Mouse (Mus musculus): ENCODE measurements around the gene Car9. TPM values are rescaled to one million over a fixed set of nuclear protein-coding genes. Genes with fewer than 3 reads are reported as not detected.
"Not testable (repeated sequence)": the region's sequence is repeated elsewhere in the genome, so short reads cannot be mapped to it uniquely, and the experiment has no call there.

Gene Car9
- total RNA-seq, 2 experiments from 2014 or later = 0.17 TPM

DNA sequence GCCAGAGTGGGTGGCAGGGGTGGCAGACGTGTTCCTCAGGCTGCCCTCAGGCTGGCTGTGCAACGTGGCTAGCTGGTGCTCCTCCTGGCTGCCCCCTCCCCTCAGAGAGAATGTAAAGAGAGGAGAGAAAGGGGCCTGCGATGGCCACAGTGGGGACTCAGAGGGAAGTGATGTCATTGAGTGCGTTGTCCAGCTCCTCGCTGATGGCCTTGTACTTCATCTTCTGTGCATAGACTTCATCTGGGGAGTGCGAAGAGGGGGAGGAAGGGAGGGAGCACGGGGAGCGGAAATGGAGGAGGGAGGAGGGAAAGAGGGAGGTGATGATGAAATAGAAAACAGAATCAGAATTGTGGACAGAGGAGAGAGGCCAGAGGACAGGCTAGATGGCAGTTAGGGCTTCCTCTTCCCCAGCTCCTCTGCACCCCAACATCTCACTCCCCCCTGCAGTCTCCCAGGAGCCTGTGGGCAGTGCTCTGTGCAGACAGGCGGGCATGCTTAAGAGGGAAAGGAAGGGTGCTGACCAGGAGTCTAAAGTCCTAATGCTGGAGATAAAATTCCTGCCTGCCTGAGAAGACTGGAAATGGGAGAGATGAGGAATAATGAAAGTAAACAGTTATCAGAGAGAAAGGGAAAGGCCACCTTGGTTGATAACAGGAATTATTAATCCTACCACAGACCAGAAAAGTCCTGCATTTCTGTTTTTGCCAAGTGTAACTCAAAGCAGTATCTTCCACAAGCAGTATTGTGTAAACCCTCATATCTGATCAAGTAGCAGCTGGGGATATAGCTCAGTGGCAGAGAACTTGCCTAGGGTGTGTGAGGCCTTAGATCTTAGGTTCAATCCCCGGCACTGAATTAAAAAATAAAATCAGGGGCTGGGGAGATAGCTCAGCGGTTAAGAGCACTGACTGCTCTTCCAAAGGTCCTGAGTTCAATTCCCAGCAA is 9.3 kb downstream of the Car9 start:
- DNase-seq = no peak
- intact Hi-C loops (cut with DNase I) = no loop called here

DNA sequence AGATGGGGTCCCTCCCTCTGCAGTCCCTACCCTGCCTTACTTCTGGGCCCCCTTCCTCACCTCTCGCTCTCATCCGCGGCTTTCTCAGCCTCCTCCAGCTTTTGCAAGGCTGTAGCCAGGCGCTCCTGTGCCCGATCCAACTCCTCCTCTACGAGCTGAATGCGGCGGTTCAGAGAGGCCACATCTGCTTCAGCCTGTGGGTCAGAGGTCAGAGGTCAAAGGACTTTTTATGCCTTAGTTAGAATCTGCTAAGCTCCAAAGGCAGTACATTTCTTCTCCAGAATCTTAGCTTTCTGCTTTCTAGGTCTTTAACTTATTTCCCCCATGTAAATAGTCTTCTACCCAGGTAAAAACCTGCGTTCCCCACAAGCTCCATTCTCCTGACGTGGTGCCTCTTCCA is 12.8 kb downstream of the Car9 start:
- intact Hi-C loops (cut with DNase I) = no loop called here
- no peak for DNase-seq

DNA sequence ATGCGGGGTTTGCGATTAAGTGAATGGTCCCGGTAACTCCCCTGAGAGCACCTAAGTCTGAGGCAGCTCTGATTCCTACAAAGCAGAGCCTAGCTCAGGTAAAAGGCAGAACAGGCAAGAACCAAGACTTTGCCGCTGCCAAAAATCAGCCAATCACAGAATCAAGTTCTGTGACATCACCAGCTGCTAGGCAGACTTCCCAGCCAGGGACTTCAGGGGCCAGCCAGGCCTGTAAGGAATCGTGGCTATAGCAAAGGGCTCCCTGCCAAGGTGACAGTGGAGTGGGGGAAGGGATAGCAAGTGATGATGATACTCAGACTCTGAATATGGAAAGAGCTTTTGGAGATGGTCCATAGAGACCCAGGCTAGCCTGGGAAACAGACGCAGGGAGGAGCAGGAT is 13.2 kb downstream of the Car9 start:
- intact Hi-C loops (cut with DNase I) = loop anchor here (2.0 to 5.0 kb wide), 2 partner anchors 21 to 37 kb away; partner anchors contain the start of gene Arhgef39

DNA sequence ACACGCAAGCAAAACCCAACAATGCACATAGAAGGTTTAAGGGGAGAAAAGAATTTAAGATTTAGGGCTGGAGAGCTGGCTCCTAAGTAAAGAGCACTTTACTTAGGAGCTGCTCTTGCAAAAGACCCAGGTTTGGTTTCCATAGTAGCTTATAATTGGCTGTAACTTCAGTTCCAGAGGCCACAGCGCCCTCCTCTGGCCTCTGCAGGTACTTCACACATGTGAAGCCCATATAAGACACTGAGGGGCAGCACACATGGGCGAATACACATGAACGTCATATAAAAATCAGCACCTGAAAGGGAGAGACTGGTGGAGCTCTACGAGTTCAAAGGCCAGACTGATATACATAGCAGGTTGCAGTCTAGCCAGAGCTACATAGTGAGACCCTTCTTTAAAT is 21.1 kb downstream of the Car9 start:
- intact Hi-C loops (cut with DNase I) = no loop called here
- peak in 1 of 2 experiments; percentile 26 for DNase-seq

More for the DNA sequence above, 13.2 kb downstream of the Car9 start:
- peak; percentile 89 to 96 for DNase-seq

DNA sequence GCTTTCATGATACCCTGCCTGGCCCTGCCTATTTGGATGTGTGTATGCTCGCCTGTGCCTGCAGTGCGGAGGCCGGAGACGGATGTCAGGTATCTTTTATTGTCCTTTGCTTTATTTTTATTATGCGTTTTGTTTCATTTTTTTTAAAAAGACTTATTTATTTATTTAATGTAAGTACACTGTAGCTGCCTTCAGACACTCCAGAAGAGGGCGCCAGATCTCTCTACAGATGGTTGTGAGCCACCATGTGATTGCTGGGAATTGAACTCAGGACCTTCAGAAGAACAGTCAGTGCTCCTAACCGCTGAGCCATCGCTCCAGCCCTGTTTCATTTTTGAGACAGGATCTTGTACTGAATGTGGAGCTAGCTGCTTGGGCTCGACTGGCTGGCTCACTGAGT is 21.7 kb downstream of the Car9 start:
- intact Hi-C loops (cut with DNase I) = no loop called here
- no peak for DNase-seq

DNA sequence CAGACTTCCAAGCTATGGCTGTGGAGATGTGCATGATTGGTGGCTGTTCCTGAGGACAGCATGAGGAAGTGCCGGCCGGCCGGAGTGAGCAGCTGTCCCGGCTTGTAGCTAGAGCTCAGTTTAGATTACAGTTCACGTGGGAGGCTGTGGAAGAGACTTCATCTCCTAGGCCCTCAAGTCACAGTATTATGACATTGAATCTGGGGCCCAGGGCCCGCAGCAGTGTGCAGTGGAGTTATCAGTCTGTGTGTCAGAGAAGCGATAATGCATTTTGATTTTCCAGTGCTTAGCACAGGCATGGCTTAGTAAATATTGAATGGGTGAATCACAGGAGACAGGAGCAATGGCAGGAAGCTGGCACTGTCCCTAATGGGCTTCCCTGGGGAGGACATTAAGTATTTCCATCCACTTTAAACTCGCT is 23.3 kb downstream of the Car9 start:
- intact Hi-C loops (cut with DNase I) = loop anchor here (5.0 kb wide), 4 partner anchors 33 to 137 kb away; partner anchors contain the start of genes Arhgef39, Fam221b, Tesk1 and Tmem8b
- DNase-seq = peak in 1 of 2 experiments; percentile 34

DNA sequence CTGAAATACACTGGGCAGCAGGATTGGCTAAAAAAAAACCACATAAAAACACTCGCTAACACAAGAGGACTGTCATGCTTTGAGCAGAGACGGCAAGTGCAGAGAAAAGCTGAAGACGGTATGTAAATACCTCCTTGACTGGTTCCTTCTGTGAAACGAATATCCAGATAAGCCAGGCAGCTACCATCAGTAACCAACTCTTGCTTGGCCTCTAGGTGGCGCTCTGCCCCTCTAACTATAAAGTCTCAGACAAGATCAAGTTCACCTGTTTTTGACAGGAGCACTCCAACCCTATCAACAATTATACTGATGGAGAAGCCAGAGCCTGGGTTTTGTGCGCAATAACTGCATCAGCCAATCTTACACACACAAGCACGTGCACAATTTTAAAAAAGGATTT is 23.8 kb downstream of the Car9 start:
- peak; percentile 81 to 84 for DNase-seq
- intact Hi-C loops (cut with DNase I) = loop anchor here (5.0 kb wide), 4 partner anchors 33 to 137 kb away; partner anchors contain the start of genes Arhgef39, Fam221b, Tesk1 and Tmem8b

DNA sequence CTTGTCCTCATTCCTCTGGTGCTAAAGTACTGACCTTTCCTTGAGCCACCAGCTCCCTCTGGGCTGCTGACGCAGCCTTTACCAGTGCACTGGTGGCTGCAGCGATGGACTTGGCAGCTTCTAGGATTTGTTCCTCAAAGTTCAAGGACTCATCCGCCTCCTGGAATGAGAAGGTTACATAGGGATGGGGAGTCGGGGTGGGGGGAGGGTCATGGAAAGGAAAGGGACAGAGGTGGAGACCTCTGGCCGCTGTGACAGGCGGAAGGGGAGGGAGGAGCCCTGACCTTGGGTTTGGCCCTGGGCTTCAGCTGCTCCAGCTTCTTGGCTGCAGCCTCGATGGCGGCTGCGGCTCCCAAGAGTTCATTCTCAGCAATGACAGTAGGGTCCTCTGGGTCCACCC is 26.5 kb downstream of the Car9 start:
- no peak for DNase-seq
- intact Hi-C loops (cut with DNase I) = loop anchor here (5.0 kb wide), 4 partner anchors 36 to 134 kb away; partner anchors contain the start of genes Arhgef39, Fam221b, Tesk1 and Tmem8b

DNA sequence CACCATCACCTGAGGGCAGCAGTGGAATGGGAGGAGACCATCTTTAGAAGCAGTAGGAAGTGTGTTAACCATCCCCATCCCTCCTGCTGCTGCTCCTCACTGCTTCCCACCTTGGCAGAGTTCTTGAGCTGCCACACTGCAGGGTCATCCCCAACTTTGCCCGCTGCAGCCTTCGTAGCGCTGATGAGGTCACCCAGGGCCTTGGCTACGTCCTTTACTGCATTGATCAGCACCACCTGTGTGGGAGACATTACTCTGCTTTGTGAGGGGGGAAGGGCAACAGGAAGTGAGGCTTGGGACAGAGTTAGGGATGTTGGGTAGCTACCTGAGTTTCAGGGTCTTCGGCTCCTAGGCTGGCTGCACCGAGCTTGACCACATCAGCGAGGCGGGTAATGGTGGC is 28.9 kb downstream of the Car9 start:
- intact Hi-C loops (cut with DNase I) = loop anchor here (2.0 kb wide), 1 partner anchor 17 kb away; no protein-coding TSS in a partner anchor
- DNase-seq = no peak

DNA sequence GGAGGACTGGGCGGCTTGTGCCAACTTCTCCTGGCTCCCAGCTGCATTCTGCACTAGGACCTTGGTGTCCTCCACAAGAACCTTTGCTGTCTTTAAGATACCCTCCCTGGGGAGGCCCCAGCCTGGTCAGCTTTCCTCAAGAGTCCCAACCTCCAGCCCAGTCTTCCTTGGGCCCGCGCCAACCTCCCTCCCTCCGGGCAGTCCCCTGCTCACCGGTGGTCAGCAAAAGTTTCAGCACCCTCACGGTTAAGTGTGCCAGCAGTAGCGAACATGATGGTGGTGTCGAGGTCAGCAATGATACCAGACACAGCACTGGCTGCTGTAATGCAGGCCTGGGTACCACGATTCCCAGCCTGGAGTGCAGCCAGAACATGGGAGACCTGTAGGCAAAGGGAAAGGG is 29.3 kb downstream of the Car9 start:
- intact Hi-C loops (cut with DNase I) = no loop called here

DNA sequence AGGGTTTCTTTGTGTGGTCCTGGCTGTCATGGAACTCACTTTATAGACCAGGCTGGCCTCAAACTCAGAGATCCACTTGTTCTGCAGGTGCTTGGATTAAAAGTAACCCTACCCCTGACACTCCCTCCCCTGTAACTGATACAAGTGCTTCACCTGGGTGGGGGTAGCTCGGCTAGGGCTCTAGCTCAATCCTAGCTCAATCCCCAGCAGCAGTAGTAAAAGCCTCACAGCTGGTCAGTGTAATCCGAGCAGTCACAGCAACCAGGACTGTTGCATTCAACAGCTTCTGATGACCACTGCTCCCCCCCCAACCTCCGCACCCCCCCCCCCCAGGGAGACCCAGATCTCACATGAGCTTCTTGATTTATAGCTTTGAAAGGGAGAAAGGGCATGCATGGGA is 35.3 kb downstream of the Car9 start:
- DNase-seq = no peak
- intact Hi-C loops (cut with DNase I) = no loop called here

More for the DNA sequence above, 29.3 kb downstream of the Car9 start:
- no peak for DNase-seq

DNA sequence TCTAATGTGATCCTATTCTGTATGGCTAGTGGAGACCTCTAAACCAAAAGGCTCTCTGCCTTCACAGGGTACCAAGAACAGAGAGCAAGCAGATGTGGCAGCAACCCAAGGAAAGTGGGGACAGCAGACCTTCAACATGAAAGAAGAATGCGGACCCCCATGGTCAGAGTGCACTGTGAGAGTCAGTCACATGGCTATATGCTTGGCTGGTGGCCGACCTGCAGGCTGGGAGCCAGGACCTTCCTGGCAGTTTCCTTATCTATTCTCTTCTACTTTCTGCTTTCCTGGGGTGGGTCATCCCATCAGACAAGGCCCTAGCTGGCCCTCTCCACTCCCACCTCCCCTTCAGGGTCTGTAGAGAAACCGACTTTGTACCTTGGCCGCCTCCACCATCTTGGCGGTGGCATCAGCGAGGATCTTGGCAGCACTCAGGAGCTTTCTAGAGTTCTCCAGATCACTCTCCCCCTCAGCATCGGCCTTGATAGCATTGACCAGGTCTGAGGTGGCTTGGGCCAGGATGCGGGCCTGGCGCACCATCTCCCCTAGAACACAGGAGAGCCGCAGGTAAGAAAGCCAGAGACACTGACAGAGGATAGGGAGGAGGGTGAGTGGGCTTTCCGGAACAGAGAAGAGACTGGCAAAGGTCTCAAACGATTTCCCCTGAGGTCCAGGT is 39.7 kb downstream of the Car9 start:
- intact Hi-C loops (cut with DNase I) = no loop called here
- no peak for DNase-seq

DNA sequence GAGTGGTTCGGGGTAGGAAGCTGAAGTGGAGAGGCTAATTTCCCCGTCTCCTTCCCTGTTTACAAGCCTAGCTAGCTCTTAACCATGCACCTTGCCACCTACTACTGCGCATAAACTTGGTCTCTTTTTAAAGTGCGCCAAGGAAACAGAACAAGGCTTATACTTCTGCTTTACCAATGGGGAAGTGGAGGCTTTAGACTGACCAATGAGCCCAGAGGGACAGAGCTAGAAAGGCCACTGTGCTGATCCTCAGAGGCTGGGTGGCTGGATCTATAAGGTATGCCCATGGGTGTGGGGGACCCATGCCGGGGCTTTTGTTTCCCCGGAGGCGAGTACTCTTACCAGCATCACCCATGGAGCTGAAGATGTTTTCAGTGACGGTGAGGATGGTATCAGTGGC is 40.4 kb downstream of the Car9 start:
- no peak for DNase-seq
- intact Hi-C loops (cut with DNase I) = no loop called here

DNA sequence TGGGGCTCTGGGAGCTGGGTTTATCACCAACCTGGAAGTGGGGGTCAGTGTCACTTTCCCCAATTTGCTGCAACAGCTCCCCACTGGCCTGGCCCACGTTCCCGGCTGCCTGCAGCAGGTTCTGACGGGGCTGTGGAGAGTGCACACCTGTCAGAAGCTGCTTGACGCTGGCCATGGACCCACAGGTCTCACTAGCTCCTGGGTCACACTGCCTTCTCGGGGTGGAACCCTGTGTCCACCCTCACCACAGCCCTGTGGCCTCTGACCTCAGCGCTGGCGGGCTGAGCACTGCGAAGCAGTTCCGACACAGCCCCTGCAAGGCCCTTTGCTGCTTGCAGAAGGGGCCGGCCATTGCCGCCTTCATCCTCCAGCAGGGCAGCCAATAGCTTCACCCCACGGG is 42.3 kb downstream of the Car9 start:
- intact Hi-C loops (cut with DNase I) = no loop called here
- no peak for DNase-seq

DNA sequence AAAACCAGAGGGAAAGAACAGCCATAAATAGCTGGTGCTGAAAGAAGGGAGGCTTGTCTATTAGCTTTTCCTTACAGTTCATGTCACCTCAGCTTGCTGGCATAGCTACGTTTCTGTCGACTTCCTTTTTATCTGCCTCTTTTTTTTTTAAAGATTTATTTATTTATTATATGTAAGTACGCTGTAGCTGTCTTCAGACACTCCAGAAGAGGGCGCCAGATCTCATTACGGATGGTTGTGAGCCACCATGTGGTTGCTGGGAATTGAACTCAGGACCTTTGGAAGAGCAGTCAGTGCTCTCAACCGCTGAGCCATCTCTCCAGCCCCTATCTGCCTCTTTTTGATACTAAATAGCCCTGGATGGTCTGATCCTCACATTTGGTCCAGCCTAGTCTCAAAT is 45.1 kb downstream of the Car9 start:
- not testable (repeated sequence) for DNase-seq
- intact Hi-C loops (cut with DNase I) = loop anchor here (2.0 kb wide), 1 partner anchor 17 kb away; no protein-coding TSS in a partner anchor

DNA sequence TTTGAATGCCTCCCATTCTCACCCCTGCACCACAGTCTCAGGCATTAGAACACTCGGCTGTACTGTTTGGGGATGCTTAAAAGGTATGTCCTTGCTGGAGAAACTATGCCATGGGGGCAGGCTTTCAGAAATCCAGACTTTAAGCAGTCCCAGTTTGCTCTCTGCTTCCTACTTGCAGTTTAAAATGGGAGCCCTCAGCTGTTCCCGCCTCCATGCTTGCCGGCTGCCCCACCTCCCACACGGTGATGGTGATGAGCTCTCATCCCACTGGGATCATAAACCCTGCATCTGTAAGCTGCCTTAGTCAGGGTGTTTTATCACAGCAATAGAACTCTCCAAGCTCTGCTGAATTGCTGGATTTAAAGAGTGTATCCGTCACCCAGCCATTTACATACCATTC is 45.7 kb downstream of the Car9 start:
- DNase-seq = no peak
- intact Hi-C loops (cut with DNase I) = loop anchor here (2.0 kb wide), 1 partner anchor 18 kb away; no protein-coding TSS in a partner anchor

DNA sequence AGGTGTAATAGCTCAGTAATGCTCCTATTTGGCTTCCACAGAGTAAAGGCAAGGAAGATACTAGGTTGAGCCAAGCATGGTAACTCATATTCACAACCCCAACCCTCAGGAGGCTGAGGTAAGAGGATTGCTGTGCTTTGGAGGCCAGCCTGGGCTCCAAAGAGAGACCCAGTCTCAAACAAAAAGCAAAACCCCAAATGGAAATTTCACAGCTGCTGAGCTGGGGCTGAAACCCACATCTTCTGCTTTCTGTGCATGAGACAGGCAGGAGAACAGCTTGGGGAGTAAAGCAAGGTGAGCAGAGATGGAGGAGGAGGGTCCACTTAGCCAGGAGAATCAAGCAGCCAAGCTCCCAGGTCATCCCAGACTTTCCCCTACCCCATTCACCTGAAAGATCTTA is 47.1 kb downstream of the Car9 start:
- intact Hi-C loops (cut with DNase I) = loop anchor here (2.0 kb wide), 1 partner anchor 19 kb away; no protein-coding TSS in a partner anchor
- DNase-seq = no peak

DNA sequence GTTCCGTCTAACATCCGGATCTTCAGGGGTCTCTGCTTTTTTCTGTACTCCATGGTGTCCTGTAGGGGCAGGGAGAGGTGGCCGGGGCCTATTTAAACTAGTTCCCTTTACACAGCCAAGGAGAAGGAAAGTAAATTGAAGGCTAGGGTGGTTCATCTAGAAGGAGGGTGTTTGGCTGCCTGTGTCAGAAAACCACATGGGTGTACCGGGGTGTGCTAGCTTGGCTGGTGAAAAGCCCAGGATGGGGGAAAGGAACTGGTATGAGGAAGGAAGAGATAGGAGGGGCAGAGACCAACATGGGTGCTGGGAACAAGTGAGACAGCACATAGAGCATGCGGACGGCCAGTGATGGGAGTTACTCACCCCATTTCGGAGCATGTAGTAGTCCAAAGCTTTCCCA is 49.2 kb downstream of the Car9 start:
- intact Hi-C loops (cut with DNase I) = loop anchor here (5.0 kb wide), 1 partner anchor 34 kb away; the partner anchor contains the start of gene Tpm2
- DNase-seq = no peak

DNA sequence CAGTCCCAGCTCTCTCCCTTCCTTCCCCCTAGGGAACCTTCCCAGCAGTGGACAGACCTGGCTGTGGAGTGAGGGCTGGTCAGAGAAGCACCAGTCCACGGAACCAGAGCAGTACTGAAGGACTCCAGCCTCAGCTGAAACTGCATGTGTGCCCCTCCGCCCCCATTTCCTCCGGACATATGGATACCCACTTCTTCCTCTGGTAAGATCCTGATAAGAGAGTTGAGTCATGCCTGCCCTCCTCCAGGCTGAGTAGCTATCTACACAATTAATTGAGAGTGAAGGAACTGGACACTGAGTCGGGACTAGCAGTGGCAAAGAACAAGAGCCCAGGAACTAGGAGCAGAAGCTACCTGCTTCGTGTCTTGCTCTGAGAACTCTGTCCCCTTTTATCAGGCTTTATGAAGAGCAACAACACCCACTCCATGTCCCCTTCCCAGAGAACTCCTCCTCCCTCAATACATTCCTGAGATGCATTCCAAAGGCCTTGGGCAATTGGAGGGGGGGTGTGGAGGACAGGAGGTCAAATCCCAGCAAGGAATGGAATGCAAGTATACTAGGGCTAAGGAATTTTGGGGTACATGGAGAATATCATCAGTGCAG is 51.4 kb downstream of the Car9 start:
- no peak for DNase-seq
- intact Hi-C loops (cut with DNase I) = loop anchor here (5.0 kb wide), 1 partner anchor 36 kb away; the partner anchor contains the start of gene Tpm2

DNA sequence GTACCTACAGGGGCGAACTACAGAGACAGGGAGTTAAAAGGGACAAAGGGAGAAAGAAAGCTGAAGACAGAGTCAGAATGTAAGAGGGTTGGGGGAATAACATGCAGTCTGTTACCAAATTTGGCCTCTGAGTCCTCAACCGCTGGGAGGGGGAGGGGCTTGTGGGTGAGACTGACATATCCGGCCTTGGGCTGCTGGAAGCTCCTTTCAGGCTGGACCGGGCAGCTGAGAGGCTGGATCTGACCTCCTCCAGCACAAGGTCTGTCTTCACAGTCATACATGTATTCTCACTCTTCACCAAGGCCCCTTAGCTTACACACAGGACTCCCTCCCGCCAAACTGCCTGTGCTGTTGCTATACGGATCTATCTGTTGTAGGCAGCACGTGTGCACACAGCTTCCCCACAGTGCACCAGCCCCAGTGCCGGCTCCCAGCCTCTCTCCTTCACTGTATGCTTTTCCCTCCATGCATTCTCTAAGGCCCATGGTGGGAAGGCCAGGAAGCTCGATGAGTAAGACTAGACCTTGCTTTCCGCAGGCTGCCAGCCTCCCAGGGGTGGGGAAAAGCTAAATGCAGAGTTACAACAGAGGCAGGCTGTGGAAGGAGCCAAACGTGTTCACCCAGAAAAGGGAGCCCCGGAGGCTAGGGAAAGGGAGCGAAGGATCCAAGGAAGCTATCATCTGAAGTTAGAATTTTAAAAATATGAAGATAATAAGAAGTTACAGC is 52.0 kb downstream of the Car9 start:
- DNase-seq = peak; percentile 65 to 80
- intact Hi-C loops (cut with DNase I) = loop anchor here (5.0 kb wide), 1 partner anchor 36 kb away; the partner anchor contains the start of gene Tpm2
